In the genomic region with DNA sequence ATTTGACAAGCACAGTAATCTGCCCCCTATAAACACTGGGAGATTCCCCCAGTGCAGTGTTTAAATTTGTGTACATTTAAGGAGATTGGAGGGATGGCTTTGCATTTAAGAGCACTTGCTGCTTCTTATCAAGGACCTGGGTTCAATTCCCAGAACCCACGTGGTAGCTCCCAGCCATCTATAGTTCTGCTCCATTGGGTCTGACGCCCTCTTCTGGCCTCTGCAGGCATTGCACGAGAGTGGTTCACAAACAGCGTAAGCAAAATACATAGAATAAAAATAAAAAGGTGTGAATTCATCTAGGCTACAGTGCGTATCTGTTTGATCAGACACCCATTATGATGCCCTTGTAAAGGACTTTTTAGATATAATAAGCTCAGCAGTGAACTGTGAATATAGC, we compare ENCODE assay signal across 9 mouse cellular contexts. TPM values are rescaled to one million over a fixed set of nuclear protein-coding genes. Genes with fewer than 3 reads are reported as not detected.
A peak's percentile ranks its signal among the peaks of the same experiment; 100 is the strongest.
DNase-seq lines count a peak whose midpoint lies in the region; ATAC-seq and TF ChIP-seq lines count a peak whose summit lies in the region.
"Had no signal": no experiment of that assay in that cellular context is flagged by ENCODE, and none has a peak within 500 bp of the region (broad histone marks: within the 10 kb centered on the region; RNA-seq: fewer than 3 reads in every experiment).

No protein-coding gene starts in this region.

- peak; percentile 72 for TF ChIP-seq CTCF in layer of hippocampus, adult 2 months (conservative IDR thresholded peaks at IDR 0.05)

- peak overlapping the region; percentile 72 for H3K27ac ChIP-seq in layer of hippocampus, adult 2 months
- H3K27ac ChIP-seq: liver, embryonic 13.5 days had no signal

- peak; percentile 57 for DNase-seq in CD4-positive, CD25-positive, alpha-beta regulatory T cell, adult 2 months (ENCODE audit: low read depth, low spot score)
- no peak for DNase-seq in layer of hippocampus, adult 2 months (ENCODE audit: low spot score in 2 of 2)
- DNase-seq in layer of hippocampus, adult 9-10 months (ENCODE audit: low spot score): no peak
- DNase-seq in thymus, postnatal 14 days: peak; percentile 18
- no peak for DNase-seq in thymus, postnatal 10 days (ENCODE audit: low spot score in 2 of 2)
- DNase-seq in thymus, postnatal 4 days: peak; percentile 44
- DNase-seq: liver, embryonic 13.5 days had no signal

- H3K4me3 ChIP-seq in layer of hippocampus, adult 2 months: no peak overlapping the region
- H3K4me3 ChIP-seq: liver, embryonic 13.5 days had no signal

- ATAC-seq in CD4-positive, CD25-positive, alpha-beta regulatory T cell, adult 4 months: no peak
- no peak for ATAC-seq in erythroblast, adult 5-6 weeks (replicated peaks; ENCODE audit: low FRiP score, poor library complexity, severe bottlenecking)

RNA-seq across cellular contexts. Expression of gene Zfp622, which starts 55.3 kb away (rescaled TPM):
- polyA plus RNA-seq in CD4-positive, CD25-positive, alpha-beta regulatory T cell, adult 4 months (2017; shearing (Covaris generic)): 10 to 100 TPM in 1 of 2 experiments, 1 to 10 TPM in 1; 6.3 to 18.1 TPM
- 10 to 100 TPM; 44.5 to 45.4 TPM for total RNA-seq in layer of hippocampus, adult 2 months (2021)
- 15.7 and 27.9 TPM in 2 replicates for total RNA-seq in erythroblast, adult 5-6 weeks (2015; ENCODE audit: low replicate concordance)
- 12.5 and 24.1 TPM in 2 replicates for total RNA-seq in erythroblast, adult 5-6 weeks (2017; ENCODE audit: low replicate concordance)

Comparison
In these comparisons a context has a peak if more than half of its experiments do, and no peak if none do; other contexts are left out.
1. DNase-seq: peak in CD4-positive, CD25-positive, alpha-beta regulatory T cell, adult 2 months (single experiment), thymus, postnatal 14 days (single experiment) and thymus, postnatal 4 days (single experiment); none in layer of hippocampus, adult 2 months (0 of 2), layer of hippocampus, adult 9-10 months (single experiment) and thymus, postnatal 10 days (0 of 2).